Mouse (Mus musculus): ENCODE measurements around the gene Hoxc5.

Gene Hoxc5

DNA sequence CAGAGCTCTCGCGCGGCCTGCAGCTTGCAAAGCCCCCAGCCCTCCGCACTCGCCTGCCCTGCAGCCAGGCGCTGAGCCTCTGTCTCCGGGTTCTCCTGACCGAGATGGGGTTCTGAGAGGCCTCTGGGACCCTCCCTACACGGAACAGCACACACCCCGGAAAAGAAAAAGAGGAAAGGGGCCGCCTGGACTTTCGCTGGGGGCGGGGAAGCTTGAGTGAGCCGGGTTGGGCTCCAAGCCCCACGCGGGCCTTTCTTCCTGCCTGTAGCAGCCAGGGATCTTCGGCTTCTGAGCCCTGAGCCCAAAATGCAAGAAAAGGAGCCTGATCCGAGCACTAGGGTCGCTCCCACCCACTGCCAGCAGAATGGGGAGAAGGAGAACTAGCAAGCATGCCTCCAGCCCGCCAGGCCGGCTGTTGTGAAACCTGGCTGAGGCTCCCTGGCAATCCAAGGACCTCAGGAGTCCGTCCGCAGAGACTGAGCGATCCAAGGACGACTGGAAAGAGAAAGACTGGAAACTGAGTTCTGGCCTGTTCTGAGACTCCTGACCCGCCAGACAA lies 44.8 kb downstream of the Hoxc5 start:
- no peak for DNase-seq (ENCODE audit: low spot score)

DNA sequence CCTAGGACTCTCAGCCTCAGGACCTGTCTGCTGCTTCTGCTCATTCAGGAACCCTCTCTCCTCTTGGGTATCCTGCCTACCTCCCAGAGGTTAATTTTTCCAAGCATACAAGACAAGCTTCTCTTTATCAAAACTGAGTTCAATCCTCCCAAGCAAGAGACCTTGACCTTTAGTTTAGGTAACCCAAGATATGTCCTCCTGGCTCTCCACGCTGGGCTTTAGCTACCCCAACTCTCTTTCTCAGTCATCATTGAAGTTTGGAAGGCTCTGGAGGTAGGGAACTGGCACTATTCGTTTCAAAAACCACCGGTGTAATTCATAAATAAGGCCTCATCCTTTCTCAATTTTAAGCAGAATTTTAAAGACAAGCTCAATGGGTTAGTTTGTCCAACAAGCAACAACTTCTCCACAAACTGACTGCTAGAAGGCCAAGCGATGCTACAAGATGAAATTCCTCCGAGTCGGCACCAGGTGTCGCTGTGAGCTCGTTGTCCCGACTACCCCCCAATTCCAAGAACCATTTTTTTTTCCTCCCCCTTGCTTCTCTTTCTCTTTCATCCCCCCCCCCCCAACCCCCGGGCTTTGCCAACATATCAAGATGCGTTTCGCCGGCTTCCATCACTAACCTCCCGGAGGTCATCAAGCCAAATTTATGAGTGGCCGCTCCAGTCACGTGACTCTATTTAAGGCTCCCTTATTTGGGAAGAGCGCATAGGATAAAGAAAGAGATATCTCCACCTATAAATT lies 46.2 kb downstream of the Hoxc5 start:
- no peak for DNase-seq (ENCODE audit: low spot score)

DNA sequence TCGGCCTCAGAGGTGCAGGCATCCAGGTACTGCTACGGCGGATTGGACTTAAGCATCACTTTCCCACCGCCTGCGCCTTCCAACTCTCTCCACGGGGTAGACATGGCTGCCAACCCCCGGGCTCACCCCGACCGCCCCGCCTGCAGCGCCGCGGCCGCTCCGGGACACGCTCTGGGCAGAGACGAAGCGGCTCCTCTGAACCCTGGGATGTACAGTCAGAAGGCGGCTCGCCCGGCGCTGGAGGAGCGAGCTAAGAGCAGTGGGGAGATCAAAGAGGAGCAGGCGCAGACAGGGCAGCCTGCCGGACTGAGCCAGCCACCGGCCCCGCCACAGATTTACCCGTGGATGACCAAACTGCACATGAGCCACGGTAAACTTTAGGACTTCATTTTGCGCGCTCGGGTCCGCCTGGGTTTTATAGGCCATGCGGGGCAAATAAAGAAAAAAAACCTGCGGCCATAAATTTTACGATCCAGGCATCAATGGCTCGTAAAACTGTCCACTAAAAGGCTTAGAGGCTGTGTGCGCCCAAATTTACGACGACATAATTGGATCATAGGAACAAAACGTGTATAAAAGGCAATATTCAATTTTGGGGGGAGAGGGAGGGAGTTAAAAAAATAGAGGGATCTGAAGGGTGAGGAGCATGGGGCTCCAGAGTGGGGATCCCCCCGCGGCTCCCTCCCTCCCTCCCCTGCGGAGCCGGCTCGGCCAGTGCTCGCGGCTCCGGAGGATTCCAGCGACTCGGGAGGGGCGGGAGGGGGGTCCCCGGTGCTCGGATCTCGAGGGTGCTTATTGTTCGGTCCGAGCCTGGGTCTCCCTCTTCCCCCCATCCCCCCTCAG lies 47.1 kb downstream of the Hoxc5 start:
- no peak for DNase-seq (ENCODE audit: low spot score)

DNA sequence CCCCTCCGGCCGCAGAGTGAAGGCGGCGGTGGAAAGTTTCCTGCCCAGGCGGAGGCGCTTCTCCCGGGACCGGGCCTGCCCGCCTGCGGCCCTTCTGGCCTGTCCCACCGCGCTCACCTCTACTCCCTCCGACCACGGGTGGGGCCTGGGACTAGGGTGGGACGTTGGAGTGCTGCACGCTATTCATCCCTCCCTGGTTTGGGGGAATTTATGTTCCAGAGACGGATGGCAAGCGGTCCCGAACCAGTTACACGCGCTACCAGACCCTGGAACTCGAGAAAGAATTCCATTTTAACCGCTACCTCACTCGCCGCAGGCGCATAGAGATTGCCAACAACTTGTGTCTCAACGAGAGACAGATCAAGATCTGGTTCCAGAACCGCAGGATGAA lies 47.8 kb downstream of the Hoxc5 start:
- DNase-seq (ENCODE audit: low spot score): no peak

DNA sequence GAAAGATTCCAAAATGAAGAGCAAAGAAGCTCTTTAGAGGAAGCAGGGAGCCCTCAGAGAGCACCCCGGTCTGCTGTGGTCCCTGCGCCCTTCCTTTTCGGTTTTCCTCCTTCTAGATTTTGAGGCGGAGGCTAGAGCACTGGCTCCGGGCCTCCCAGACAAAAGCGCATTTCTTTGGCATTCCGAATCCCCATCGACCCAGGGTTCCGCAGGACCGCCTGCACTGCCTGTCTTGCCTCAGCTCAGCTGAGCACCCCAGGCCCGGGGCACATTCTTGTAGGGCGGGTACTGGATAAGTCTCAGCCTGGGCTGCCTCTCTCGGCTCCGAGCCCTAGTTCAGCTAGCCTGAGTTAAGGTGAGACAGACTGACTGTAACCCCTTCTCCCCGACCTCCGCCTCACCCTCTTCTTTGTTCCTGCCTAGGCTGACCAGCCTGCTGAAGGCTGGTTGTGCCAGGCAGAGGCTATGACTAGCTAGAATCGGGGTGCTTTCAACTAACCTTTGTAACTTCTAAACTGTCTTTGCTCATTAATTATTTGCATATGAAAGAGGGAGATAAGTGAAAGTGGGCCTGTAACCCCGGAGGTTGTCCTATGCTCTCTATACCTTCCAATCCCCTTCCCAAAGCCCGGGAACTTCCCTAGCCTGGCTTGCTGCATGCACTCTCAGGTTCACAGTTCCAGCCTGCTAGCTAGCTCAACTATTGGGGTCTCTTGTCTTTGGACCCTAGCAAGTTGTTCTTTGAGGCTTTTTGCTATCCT lies 48.3 kb downstream of the Hoxc5 start:
- DNase-seq (ENCODE audit: low spot score): no peak

DNA sequence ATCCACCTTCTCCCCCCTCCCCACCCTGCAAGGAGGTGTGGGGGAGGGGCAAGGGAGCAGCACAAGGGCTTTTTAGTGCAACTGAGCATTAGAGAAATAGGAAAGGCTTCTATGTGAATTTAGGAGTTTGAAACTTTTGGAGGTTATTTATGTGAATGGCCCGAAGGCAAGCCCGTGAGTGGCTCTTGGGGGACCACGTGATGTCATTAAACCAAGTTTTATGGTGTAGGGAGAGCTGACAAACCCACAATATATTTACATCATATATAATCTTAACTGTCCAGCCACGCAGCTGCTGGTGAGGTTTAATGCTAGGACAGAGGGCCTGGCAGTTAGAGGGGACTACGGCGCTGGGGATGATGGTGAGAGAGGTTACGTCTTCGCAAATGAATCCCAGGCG lies 51.4 kb downstream of the Hoxc5 start, which contains the start of gene Hoxc4:
Gene Hoxc4, plus strand, starts transcription at position 299 of the 400 bp plus-strand sequence.
- no peak for DNase-seq (ENCODE audit: low spot score)

DNA sequence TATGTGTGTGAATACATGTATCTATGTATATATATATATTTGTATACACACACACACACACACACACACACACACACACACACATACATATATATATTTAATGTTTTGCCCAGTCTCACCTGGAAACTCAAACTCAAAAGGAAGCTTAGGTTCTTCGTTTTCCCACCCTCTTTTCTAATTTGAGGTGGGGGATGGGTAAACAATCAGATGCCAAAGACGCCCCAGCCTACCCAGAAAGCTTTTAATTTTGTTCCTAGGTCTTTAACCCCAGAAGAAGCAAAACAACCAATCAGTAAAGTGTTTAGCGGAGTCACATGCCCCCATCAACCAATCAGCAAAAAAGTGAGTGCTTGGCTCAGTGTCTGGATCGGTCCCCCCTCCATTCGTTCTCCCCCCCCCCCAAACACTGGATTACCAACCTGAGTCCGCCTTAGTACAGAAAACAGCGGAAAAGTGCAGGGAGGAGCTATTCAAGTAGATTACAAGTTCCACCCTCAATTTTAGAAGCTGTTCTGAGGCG lies 53.7 kb downstream of the Hoxc5 start:
- DNase-seq (ENCODE audit: low spot score): no peak

DNA sequence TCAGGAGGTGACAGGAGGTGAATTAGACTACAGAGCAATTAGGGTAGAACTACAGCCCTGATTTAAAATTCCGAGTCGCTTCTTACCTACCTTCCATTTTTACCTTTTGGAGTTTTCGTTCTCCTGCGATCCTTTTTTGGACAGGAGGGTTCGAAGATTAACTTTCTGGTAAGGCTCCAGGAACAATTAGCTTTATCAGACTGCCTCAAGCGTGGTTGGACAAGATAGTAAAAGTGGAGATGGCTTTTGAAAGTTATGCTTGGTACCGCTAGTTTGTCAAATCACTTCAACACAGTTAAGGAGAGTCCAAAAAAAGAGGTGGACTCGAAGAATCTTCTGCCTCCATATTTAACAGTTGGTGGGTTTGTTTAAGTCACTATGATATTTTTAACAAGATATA lies 54.3 kb downstream of the Hoxc5 start:
- DNase-seq (ENCODE audit: low spot score): no peak

DNA sequence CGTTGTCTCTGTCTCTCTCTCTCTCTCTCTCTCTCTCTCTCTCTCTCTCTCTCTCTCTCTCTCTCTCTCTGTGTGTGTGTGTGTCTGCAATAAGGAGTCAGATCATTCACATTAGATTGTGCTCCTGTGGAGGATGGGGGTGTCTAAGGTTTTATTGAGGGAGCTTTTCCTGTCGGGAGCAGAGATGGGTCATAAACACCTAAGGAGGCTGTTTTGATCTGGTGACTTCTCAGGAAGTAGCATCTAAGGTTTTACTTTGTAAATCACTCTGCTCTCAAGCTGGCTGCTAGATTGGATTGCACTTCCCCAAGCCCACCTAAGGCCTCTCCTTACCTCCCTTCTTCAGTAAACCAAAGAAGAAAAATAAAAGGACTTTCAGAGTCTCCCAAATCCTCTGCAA lies 56.9 kb downstream of the Hoxc5 start:
- no peak for DNase-seq (ENCODE audit: low spot score)

DNA sequence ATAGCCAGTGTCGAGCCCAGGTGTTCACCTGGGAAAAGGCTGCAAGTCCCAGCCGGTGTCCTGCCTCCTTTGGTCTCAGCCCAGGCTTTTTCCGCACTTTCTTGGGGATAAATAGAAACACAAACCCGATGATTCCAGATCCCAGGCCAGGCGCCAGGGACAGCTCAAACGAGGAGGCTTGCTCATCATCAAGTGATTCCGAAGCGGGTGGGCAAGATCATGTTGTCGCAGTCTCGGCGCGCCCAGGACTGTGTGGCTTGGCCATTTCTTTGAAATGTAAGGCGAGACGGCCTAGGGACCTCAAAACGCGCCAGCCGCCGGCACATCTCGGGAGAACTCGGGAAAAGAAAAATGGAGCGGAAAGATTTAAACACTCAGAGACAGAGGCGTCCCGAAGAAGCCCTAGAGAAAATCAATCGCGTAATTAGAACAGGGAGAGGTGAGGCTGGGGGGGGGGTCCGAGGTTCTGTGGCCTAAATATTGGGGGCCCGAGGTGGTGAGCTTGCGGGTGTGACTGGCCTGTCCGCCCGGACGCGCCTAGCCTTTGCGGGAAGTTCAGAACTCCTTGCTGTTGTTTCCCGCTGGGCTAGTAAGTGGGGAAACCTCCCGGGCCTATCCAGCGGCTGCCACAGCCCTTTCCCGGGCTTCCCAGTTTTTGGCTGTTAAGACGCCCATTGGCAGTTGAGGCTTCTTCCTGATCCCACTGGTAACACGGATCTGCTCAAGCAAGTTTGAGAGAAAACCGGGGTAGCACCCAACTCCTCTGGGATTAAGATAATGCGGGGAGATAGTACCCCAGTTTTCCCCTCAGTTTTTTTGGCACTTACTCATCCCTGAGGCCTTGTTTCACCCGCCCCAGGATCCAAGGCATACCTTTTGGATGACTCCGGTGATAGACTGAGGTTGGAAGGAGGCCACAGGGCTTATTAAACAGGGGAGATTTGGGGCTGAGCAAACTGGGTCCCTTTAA lies 60.3 kb downstream of the Hoxc5 start:
- DNase-seq (ENCODE audit: low spot score): no peak

DNA sequence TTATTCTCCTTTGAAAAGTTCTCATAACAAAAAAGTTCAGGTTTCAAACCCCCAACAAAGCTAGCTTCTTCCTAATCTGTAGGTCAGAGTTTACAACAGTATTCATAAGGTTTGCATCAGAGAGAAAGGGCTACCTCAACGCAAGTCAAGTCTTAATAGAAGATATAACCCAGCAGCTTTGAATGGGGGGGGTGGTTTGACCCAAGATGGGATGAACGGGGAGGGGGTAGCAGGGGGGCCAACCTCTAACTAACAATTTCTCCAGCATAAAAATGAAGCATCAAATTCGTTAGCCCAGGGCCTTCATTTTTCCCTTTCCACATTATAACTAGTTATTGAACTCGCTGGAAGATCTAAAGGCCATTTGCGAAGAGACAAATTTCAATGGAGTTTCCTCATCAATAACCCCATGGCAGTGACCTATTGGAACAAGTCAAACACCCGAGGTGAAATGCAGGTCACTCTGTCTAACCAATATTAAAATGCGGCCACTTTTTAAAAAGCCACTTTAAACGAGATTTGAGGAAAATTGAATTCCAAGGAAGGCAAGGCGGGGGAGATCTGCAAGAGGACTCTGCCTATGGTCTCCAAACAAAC lies 61.8 kb downstream of the Hoxc5 start:
- DNase-seq (ENCODE audit: low spot score): no peak

DNA sequence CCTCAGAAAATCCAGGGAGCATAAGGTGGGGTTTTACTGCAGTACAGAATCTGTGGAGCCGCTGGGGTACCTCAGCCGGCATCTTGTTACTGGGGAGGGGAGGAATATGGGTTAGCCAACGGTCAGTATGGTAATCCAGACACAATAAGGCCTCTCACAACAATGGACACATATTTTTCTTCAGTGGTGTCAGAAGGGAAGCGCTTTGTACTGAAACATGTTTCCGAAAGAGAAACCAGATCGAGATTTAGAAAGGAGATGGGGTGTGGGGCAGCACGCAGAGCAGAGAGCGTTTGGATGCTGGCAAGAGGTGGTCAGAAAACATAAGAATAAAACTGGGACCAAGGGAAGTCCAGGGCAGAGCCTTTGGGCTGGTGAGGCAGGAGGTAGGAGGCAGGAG lies 62.9 kb downstream of the Hoxc5 start:
- no peak for DNase-seq (ENCODE audit: low spot score)

DNA sequence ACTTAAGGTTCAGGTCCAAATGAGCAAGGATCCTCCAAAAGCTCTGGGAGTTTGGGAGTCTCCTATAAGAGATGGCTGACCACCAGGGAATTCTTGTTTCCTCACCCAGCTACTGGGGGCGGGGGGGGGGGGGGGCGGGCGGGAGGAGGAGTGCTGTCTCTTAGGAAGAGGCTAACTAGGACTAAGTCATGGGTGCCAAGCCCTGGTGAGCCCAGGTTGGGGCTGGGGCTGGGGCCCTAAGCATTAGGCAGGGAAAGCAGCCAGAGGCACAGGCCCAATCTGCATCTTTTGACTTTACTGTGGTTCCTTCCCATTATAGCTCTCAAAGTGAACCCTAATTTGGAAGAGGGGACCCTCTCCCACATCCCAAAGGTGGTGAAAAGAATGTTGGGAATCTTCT lies 64.9 kb downstream of the Hoxc5 start:
- no peak for DNase-seq (ENCODE audit: low spot score)

DNA sequence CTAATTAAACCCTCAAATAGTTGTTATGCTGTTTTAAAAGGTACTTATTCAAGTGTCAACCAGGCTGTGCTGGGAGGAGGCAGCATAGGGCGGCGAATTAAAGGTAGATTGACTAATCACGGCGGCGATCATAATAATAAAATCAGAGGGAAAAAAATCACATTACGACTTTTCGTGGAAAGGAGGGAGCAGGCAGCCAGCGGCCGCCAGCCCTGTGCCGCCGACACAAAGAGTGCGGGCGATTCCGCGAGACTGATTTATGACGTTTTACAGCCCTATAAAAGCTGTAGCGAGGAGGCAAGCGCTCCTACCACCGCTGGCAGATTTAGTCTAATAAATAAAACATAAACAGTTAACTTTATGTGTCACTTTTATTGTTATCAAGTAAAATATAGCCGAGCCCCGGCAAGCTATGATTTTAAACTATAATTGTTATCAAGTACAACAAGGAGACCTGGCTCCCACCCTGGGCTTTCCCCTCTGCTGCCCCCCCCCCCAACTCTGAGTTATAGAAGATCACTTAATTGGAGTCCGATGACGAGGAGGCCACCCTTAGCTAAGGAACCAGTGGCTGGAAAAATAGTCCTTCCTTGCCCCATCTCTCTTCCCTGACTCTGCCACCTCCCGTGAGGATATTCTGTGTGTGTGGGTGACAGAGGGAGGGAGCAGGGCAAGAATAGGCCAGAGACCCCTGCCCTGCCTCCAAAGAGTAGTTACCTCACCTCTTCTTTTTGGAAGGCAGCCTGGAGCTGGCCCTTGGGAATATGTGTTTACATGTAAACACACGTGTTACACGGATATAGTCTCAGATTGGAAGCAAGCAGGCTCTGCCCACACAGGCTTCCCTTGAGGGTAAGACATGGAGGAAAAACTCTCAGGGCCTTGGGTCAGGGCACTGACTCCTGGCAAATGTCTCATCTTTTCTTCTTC lies 65.7 kb downstream of the Hoxc5 start:
- no peak for DNase-seq (ENCODE audit: low spot score)

DNA sequence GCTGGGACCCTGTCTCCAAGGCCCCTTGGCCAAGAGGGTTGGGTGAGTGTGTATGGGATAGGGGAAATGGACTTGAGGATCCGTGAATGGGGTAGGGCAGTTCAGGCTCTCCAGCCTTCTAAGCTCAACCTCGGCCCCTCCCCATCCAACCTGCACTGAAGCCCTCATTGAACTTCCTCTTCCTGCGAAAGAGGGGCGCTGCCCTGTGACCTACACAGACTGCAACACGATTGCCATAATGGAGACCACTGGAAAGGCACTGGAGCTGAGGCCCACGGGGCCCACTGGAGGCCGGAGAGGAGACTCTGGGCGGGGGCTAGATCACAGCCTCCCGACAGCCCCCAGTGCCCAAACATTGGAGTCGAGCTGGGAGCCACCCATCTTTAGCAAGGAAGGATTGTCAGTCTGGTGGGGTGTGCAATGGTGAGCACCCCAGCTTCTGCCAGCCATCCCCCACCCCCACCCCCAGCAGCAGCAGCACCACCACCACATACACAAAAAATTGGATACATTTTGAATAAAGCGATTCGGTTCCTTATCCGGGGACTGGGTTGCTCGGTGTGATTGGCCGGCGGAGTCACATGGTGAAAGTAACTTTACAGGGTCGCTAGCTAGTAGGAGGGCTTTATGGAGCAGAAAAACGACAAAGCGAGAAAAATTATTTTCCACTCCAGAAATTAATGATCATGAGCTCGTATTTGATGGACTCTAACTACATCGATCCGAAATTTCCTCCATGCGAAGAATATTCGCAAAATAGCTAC lies 67.0 kb downstream of the Hoxc5 start:
- no peak for DNase-seq (ENCODE audit: low spot score)

DNA sequence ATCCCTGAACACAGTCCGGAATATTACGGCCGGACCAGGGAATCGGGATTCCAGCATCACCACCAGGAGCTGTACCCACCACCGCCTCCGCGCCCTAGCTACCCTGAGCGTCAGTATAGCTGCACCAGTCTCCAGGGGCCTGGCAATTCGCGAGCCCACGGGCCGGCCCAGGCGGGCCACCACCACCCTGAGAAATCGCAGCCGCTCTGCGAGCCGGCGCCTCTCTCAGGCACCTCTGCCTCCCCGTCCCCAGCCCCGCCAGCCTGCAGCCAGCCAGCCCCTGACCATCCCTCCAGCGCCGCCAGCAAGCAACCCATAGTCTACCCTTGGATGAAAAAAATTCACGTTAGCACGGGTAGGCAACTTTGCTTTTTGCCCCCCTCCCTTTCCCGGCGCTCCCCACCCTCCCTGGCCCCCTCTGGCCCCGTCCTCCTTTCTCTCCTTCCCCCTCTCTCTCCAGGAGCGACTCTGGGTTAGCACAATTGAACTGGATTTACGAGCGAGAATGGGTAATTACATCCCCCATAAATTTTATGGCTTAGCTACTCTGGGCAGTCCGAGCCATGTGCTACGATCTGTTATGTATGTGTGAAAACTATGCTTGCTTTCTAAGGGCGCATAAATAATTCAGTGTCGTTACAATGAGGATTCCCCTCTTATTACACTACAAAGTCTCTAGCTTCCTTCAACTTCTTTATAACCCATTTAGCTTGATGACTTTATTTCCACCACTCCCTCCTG lies 67.7 kb downstream of the Hoxc5 start:
- no peak for DNase-seq (ENCODE audit: low spot score)

DNA sequence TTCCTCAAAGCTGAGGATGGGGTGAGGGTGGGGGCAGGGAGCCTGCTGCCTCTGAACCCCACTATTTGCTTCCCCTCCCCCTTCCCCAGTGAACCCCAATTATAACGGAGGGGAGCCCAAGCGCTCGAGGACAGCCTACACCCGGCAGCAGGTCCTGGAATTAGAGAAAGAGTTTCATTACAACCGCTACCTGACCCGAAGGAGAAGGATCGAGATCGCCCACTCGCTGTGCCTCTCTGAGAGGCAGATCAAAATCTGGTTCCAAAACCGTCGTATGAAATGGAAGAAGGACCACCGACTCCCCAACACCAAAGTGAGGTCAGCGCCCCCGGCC lies 68.3 kb downstream of the Hoxc5 start:
- no peak for DNase-seq (ENCODE audit: low spot score)

DNA sequence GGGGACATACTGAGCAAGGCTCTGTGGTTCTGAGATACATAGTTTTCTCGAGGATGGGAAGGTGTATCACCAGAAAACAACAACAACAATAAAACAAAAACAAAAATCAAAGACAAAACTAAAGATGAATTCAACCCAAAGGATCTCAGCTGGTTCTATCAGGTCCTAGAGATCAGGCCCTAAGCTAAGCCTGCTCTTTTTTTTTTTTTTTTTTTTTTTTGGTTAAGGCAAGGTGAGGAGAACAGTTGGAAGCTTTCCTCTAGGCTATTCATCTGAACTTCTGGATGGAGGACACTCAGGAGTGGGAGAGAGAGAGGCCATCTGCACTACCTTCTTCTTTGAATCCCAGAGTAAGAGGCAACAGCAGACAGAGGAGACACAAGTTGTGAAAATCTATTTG lies 70.3 kb downstream of the Hoxc5 start:
- DNase-seq (ENCODE audit: low spot score): no peak

All from layer of hippocampus, adult 11-12 months (tissue).